Mouse (Mus musculus) 416B (cell line): ENCODE results near the gene Arf5.

Source experiments
- DNase-seq: peaks from one replicate; pipeline ENCODE4 v3.0.0; 2011; ENCODE audit warnings: low read depth

Gene Arf5

GRCm38 (mm10) chr6:28428290-28428689 is 4.9 kb downstream of the Arf5 start, which contains the start of gene Gcc1:
Gene Gcc1 (minus strand): TSS chr6:28428390.
- DNase-seq, result no peak

DNA sequence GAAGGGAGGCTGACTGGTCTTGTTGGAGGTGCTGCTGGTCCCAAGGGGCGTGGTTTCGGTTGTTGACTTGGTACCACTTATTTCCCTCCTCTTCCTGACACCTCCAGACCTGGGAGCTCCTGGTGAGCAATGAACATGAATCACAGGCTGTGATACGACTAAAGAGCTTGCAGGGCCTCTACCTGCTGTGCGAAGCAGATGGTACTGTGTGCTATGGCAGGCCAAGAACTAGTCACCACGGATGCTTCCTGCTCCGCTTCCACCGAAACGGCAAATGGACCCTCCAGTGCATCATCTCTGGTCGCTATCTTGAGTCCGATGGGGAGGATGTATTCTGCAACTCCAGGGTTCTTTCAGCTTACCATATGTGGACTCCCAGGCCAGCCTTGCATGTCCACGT is 6.5 kb downstream of the Arf5 start:
- no peak for DNase-seq

DNA sequence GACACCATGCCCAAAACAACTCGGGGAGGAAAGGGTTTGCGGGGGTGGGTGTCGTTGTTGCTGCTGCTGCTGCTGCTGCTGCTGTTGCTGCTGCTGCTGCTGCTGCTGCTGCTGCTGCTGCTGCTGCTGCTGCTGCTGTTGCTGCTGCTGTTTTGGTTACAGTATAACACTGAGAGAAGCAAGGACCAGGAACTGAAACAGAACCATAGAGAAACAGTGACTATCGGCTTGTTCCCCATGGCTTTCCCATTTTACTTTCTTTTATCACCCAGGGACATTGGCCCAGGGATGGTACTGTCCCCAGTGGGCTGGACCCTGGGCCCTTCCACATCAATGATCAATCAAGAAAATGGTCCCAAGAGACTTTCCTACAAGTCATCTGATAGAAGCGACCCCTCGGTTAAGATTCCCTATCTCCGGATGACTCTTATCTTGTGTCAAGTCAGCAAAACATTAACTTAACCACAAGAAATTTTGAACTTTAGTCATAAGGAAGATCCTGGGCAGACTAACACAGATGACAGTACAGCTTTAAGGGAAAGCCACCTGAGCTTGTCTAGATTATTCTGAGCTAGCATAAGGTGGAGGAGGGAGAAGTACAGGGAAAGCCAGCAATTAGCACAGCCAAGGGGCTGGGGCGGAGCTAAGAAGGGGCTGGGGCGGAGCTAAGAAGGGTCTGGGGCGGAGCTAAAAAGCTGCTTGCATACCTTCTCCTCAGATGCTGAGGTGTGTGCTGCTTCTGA is 7.6 kb downstream of the Arf5 start:
- no peak for DNase-seq

GRCm38 (mm10) chr6:28431538-28431855 is 8.1 kb downstream of the Arf5 start:
- no peak for DNase-seq

DNA sequence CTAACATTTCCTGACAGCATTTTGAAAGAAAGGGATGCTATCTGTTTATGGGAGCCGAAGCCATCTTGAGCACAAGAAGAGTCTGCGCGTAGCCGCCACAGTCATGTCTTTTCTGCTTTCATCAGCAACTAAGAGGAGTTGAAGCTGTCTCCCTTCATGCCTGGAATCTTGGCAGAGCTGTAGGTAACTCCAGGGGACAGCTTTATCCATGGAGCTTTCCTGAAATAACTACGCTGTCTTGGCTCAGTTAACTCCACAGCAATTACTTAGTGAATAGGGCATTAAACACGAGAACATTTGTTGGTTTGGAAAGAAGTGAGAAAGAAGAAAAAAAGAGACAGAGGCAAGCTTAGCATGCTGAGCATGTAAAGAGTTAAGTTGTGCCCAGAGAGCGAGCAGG is 24.6 kb downstream of the Arf5 start:
- no peak for DNase-seq

- DNase-seq, result no peak
Measured at GRCm38 (mm10) chr6:28449253-28449652, 25.9 kb downstream of the Arf5 start, which contains the start of gene Pax4. Gene Pax4 (minus strand): TSS chr6:28449353.

DNA sequence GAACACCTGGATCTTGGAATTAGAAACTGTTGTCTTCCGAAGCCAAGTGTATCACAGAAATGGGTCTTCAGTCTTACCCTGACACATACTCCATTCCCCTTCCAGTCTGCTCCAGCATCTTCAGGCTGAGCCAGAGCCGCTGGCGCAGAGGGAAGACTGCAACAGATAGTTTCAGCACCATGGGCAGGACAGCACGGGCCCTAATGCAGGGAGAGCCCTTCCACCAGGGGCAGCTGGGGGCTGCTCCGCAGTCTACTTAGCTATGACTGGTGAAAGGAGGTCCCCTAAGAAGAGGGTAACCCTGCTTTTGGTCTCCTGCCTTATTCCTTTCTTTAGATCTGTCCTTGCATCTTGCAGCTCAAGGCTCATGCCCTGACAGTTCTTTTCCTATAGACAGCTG is 27.1 kb downstream of the Arf5 start:
- DNase-seq, result no peak

GRCm38 (mm10) chr6:28450977-28451376 is 27.6 kb downstream of the Arf5 start:
- no peak for DNase-seq

GRCm38 (mm10) chr6:28459221-28459668 is 35.9 kb downstream of the Arf5 start:
- no peak for DNase-seq

DNA sequence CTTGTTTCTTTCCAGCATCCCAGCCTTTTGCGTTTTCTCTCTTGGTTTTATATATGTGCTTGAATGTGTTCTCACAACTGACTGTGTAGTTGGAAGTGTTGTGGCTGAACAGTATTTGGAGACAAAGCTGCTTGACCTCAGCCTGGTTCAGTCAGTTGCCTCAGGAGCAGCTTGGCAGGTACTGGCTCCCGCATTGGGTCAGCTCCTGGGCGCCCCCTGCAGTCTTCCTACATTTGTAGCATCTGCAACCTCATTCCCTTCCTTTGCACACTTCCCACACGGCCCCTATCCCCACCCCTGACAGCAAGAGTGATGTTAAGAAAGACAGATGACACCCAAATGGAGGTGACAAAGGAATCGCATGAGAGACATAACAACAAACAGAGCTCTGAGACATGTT is 37.2 kb downstream of the Arf5 start:
- DNase-seq, result peak; percentile 31

GRCm38 (mm10) chr6:28464630-28465029 is 41.3 kb downstream of the Arf5 start:
- no peak for DNase-seq

GRCm38 (mm10) chr6:28470017-28470602 is 46.8 kb downstream of the Arf5 start:
- no peak for DNase-seq

- peak; percentile 69 for DNase-seq
Measured at GRCm38 (mm10) chr6:28470621-28471020, 47.3 kb downstream of the Arf5 start.

DNA sequence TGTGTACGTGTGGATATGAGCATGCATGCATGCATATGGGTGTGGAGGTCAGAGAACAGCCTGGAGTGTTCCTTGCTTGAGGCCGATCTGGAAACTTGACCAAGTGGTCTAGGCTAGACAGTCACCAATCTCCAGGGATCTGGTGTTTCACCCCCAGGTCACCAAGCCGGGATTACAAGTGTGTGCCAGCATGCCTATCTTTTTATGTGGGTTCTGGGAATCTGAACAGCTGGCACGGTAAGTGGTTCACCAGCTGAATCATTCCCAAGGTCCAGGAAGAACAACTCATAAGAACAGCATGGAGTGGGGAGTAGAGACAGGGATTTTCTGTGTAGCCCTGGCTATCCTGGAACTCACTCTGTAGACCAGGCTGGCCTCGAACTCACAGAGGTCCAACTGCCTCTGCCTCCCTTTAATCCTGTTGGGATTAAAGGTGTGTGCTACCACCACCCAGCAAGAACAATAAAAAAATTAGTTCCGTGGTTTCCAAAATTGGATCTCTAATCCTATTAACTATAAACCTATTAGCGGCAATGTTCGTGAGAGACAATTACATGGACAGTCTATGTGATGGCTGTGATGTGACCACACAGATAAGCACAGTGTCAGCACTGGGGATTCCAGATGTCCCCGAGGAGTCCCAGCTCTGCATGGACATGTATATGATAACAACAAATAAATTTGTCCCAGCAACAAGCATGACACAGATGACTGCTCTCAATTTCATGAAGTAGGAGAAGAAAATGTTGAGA is 48.1 kb downstream of the Arf5 start:
- no peak for DNase-seq

GRCm38 (mm10) chr6:28474211-28474610 is 50.9 kb downstream of the Arf5 start:
- no peak for DNase-seq

GRCm38 (mm10) chr6:28474839-28475238 is 51.5 kb downstream of the Arf5 start, which contains the start of gene Snd1:
Gene Snd1 (plus strand): TSS chr6:28475139.
- DNase-seq, result no peak
